Mouse (Mus musculus) brain, embryonic 14.5 days (tissue): ENCODE results near the gene Timp3.

Source experiments
- CTCF ChIP-seq: fragments of 200-500 bp; IDR thresholded peaks from 2 replicates; pipeline ENCODE4 v1.5.1; 2012; ENCODE audit warnings: inconsistent platforms, mild to moderate bottlenecking, moderate library complexity, borderline replicate concordance; ENCODE audit not compliant: insufficient read depth, insufficient read length; ENCODE audit errors: extremely low read depth
- POLR2A ChIP-seq: fragments of 200-500 bp; IDR thresholded peaks from 2 replicates; pipeline ENCODE4 v1.6.1; 2012; ENCODE audit warnings: mild to moderate bottlenecking, inconsistent platforms, borderline replicate concordance; ENCODE audit not compliant: poor library complexity, insufficient read depth, insufficient read length, severe bottlenecking; ENCODE audit errors: extremely low read depth

GRCm38 (mm10) chr10:86307235-86307634 is 7.1 kb downstream of the Timp3 start:
- TF ChIP-seq POLR2A (no peak), CTCF (no peak)
